Mouse (Mus musculus) olfactory bulb, adult 2 months (tissue): ENCODE results near the gene Pcnx3. TPM values are rescaled to one million over a fixed set of nuclear protein-coding genes. Genes with fewer than 3 reads are reported as not detected.

Source experiments
- H3K27ac ChIP-seq: fragments of 200-500 bp; 2 replicates; pipeline ENCODE4 v1.5.1; 2012; ENCODE audit warnings: low read depth, low read length; ENCODE audit not compliant: insufficient read depth
- H3K4me1 ChIP-seq: fragments of 200-500 bp; 2 replicates; pipeline ENCODE4 v1.6.1; 2012; ENCODE audit warnings: low read length; ENCODE audit not compliant: control insufficient read depth, insufficient read depth
- H3K4me3 ChIP-seq: fragments of 200-500 bp; 2 replicates; pipeline ENCODE4 v1.5.1; 2012; ENCODE audit warnings: mild to moderate bottlenecking, low read depth, low read length, moderate library complexity; ENCODE audit not compliant: insufficient read depth
- CTCF ChIP-seq: fragments of 200-500 bp; IDR thresholded peaks from 2 replicates; pipeline ENCODE4 v1.5.1; 2012; ENCODE audit warnings: low read depth, mild to moderate bottlenecking, low read length, moderate library complexity; ENCODE audit not compliant: insufficient read depth
- POLR2A ChIP-seq: fragments of 200-500 bp; IDR thresholded peaks from 2 replicates; pipeline ENCODE4 v1.6.1; 2012; ENCODE audit warnings: mild to moderate bottlenecking, low read depth, low read length, moderate library complexity; ENCODE audit not compliant: insufficient read depth
- WGBS: fragments of 180-500 bp; shearing (Covaris S2); methylation state at CpG from one replicate; pipeline ENCODE4 v1.1.7; 2018; 5-methylcytosine and 5-hydroxymethylcytosine counted together
- polyA plus RNA-seq: library from polyadenylated mRNA; stranded (reverse); fragments of >200 nt; gene quantifications from 2 replicates; pipeline ENCODE4 v1.2.4, GENCODE M21; 2012; ENCODE audit warnings: low replicate concordance; ENCODE audit not compliant: missing spikeins, insufficient read depth, insufficient read length

Gene Pcnx3
- polyA plus RNA-seq, 1 experiment: not detected

DNA sequence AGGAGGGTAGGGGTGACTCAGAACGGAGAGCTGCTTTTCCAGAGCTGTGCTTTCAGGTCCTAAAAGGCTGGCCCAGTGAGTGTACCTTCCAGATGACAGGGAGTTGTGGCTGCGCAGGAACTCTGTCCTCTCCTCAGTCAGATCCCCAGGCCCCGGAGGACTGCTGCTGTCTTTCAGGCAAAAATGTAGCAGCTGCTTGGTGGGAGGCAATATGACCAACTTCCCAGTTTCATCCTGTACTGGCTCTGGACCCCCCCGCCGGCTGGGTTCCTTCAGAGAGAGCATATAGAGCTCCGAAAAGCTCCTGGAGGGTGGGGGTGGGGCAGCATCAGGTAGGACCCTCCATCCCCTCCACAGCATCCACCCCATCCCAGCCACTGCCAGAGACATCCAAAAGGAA lies 36.1 kb downstream of the Pcnx3 start:
- no peak overlapping the region for H3K4me3 ChIP-seq
- H3K27ac ChIP-seq: no peak overlapping the region
- WGBS: 81% methylated on average over 6 of the region's 6 CpGs
- H3K4me1 ChIP-seq: peaks cover 31% of the 10 kb centered on the region
- TF ChIP-seq POLR2A (no peak), CTCF (no peak)

DNA sequence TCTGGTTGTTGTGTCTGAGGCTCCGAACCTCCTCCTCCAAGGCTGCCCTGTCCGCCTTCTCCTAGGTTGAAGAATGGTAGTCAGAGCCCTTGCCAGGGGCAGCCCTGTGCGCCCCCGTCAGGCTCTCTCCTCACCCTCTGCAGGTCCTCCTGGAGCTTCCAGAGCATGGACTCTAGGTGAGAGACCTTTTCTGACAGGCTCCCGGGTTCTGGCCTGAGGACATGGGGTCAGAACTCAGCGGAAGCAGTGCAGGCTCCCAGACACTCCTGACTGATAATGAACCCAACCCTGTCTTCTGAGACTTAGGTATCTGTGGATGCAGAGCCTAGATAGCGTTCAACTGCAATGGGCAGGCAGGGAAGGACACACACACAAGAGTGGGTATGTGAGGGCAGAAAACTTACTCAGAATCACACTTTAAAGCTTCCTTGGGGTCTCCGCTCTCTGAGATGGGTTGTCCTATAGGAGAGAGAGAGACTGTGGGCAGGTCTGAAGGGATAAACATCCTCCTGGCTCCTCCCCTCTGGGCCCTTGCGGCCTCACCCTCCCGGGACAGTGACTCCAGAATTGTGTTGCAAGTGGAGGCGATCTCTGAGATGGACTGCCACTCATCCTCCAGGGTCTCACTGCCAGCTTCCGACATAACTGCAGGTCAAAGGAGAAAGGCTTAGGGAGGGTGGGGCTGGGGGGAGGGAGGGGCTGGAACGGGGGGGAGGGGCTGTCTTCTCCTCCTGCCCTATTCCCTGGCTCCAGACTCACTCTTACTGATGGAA lies 37.0 kb downstream of the Pcnx3 start:
- H3K4me1 ChIP-seq: peaks cover 31% of the 10 kb centered on the region
- 67% methylated on average over 13 of the region's 13 CpGs for WGBS
- no peak overlapping the region for H3K27ac ChIP-seq
- TF ChIP-seq CTCF (no peak), POLR2A (no peak)
- no peak overlapping the region for H3K4me3 ChIP-seq

DNA sequence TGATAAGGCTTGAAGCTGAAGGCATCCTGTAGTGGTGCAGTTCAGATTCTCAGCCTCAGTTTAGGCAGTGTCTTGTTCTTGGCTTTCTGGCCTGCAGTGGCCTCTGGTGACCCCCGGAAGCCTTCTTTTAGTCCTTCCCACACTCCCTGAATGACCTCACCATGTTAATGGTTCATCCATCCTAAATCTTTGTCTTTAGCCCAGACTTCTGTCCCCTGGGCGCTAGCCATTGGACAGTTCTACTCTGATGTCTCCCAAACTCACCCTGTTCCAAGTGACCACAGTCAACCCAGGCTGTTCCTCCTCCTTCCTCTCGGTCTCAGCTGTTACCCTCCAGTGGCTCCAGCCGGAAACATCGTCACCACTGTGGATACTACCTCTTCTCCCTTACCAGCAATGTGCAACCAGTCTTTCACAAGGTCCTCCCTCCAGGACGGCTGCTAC lies 39.4 kb downstream of the Pcnx3 start:
- peak overlapping the region; percentile 64; the same call in 1 of the 2 replicates for H3K27ac ChIP-seq
- no peak for TF ChIP-seq CTCF
- no peak for TF ChIP-seq POLR2A
- H3K4me3 ChIP-seq: peak overlapping the region; percentile 38
- 66% methylated on average over 6 of the region's 6 CpGs for WGBS
- peaks cover 22% of the 10 kb centered on the region for H3K4me1 ChIP-seq

DNA sequence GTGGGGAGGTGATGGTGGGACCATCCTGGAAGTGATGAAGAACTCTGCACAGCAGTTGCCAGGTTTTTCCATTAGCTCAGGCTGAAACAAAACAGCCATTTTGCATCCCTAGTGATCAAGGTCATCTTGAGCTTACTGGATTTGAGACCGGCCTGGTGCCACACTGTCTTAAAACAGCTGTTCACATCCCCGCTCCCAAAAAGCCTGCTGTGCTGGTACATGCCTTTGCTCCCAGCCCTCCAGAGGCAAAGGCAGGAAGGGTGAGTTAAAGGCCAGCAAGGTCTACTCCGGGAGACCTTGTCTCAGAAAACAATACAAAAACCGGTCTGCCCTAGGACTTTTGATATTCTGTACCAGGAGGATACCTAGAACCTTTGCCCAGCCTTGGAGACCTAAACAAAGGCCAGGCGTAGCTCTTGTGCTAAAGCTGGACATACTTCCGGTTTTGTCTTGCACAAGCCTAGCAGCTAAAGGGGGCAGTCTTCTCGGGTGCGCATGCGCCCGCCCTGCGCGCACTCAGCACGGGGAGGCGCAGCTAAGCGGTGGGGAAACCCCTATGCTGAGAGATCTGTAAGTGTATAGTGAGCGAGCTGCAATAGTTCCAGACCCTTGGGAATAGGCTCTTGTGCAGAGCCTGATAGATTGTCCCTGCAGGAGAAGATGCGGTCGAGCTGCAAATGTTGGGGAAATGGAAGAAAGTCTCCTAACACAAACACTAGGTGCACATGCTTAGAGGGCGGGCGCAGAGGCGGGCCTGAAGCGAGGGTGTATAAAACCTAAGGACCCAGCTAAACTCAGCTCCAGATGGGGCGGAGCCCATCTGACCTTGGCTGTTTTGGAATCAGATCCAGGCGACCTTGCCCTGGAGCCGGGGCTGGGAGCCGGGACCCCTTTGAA lies 40.1 kb downstream of the Pcnx3 start:
- TF ChIP-seq CTCF: no peak
- 0 out of 2 replicates have a peak, but pooled peaks have one; percentile 10 for TF ChIP-seq POLR2A
- peak overlapping the region; percentile 38 for H3K4me3 ChIP-seq
- WGBS: 12% methylated on average over 26 of the region's 26 CpGs
- peaks cover 16% of the 10 kb centered on the region for H3K4me1 ChIP-seq
- H3K27ac ChIP-seq: peak overlapping the region; percentile 64

DNA sequence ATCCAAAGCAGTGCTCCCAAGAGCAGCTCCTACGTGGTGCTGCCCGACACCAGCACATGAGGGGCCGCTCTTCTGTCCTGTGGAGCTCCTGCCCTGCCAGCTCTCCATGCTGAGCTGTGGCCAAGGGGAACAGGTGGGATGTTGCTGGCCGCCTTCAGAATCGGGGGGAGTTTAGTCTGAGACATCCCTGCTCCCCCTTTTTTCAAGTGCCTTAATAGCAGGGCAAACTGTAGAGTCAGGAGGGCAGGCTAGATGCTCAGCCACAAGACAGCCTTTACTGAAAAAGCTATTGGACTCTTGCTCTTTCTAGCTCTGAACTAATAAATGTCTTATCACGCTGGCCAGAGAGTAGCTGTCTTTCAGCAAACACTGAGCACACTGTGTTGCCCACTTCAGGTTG lies 40.9 kb downstream of the Pcnx3 start:
- WGBS: 92% methylated on average over 6 of the region's 6 CpGs
- Histone ChIP-seq H3K4me3 (no peak overlapping the region), H3K27ac (no peak overlapping the region)

DNA sequence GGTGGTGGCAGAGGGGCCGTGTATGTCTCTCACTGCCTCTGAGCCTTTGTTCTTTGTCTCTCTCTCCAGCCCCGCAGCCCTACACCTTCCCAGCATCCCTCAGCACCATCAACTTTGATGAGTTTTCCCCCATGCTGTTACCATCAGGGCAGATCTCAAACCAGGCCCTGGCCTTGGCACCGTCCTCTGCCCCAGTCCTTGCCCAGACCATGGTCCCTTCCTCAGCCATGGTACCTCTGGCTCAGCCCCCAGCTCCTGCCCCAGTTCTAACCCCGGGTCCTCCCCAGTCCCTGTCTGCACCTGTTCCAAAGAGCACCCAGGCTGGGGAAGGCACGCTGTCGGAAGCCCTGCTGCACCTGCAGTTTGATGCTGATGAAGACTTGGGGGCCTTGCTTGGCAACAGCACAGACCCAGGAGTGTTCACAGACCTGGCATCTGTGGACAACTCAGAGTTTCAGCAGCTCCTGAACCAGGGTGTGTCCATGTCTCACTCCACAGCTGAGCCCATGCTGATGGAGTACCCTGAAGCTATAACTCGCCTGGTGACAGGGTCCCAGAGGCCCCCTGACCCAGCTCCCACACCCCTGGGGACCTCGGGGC lies 41.9 kb downstream of the Pcnx3 start:
- Histone ChIP-seq H3K27ac (no peak overlapping the region), H3K4me3 (no peak overlapping the region), H3K4me1 (peaks cover 16% of the 10 kb centered on the region)
- no peak for TF ChIP-seq POLR2A
- no peak for TF ChIP-seq CTCF
- 90% methylated on average over 8 of the region's 8 CpGs for WGBS

More for the DNA sequence above, 40.9 kb downstream of the Pcnx3 start:
- no peak for TF ChIP-seq CTCF
- no peak for TF ChIP-seq POLR2A
- H3K4me1 ChIP-seq: peaks cover 16% of the 10 kb centered on the region

DNA sequence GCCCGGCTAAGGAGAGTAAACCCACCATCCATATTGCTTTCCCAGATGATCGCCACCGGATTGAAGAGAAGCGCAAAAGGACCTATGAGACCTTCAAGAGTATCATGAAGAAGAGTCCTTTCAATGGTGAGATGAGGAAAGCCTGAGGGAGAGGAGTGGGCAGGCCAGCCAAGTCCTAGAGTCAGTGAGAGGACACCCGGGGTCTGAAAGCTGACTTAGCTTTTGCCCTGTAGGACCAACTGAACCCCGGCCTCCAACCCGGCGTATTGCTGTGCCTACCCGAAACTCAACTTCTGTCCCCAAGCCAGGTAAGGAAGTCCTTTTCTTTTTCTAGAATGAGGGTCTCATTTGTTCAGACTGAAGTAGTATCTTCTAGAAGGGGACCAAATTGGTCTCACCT lies 43.4 kb downstream of the Pcnx3 start:
- Histone ChIP-seq H3K27ac (no peak overlapping the region), H3K4me1 (peaks cover 16% of the 10 kb centered on the region), H3K4me3 (no peak overlapping the region)
- 96% methylated on average over 9 of the region's 9 CpGs for WGBS
- TF ChIP-seq POLR2A (no peak), CTCF (no peak)

DNA sequence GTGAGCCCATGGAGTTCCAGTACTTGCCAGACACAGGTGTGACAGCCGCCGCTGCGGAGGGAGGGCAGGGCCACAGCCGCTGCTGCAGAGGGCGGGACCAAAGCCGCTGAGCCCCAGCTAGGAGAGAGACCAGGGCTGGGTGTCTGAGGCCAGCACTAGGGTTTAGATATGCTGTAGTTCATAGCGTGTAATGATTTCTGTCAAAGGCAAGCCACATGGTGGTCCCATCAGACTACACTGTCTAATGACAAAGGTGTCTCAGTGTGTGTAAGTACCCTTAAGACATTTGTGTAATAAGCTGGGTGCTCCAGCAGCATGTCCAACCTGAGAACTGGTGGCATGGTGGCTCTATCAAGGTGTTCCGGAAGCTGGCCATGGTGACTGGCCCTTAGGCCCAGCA lies 47.1 kb downstream of the Pcnx3 start:
- H3K4me1 ChIP-seq: peaks cover 17% of the 10 kb centered on the region
- no peak overlapping the region for H3K4me3 ChIP-seq
- TF ChIP-seq CTCF (no peak), POLR2A (no peak)
- WGBS: 89% methylated on average over 8 of the region's 8 CpGs
- H3K27ac ChIP-seq: no peak overlapping the region

DNA sequence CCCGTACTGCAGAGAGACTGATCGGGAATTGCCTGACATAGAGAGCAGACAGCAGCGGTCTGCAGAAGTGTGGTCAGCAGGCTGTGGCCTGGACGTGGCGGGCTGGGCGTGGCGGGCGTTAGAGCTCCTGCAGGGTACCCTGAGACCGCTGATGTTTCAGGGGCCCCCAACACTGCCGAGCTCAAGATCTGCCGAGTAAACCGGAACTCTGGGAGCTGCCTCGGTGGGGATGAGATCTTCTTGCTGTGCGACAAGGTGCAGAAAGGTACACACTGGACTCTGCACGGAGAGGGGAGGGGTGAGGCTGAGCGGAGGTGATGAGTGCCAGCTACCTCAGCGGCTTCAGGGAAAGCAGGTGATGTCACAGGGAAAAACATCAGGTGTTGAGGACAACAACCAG lies 47.7 kb downstream of the Pcnx3 start:
- WGBS: 92% methylated on average over 17 of the region's 17 CpGs
- TF ChIP-seq CTCF: no peak
- no peak for TF ChIP-seq POLR2A

More for the DNA sequence above, 47.7 kb downstream of the Pcnx3 start:
- no peak overlapping the region for H3K27ac ChIP-seq
- no peak overlapping the region for H3K4me3 ChIP-seq
- H3K4me1 ChIP-seq: peaks cover 18% of the 10 kb centered on the region
